Mouse (Mus musculus): Measurements from ENCODE around the gene Pknox2.
A peak's percentile ranks its signal among the peaks of the same experiment; 100 is the strongest.

Gene Pknox2

DNA sequence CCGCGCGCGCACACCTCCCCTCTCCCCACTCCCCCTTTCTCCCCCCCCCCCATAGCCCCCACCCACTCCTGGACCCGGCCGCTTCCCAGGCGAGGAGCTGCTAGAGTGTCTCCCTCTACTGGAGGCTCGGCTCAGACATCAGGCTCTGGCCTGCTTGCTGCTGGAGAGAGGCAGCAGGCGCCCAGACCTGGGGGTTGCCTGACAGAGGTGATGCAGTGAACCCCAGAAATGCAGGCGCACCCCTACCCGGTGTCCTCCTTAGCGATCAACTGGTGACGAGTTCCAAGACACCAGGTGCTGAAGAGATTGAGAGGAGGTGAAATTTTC is at the start of gene Pknox2:
Gene Pknox2 (minus strand): TSS at position 49 of the 327 bp plus-strand sequence.
- peak; percentile 67 to 87 for DNase-seq (ENCODE audit: inconsistent age in 2 of 2, low spot score in 1 of 2)

DNA sequence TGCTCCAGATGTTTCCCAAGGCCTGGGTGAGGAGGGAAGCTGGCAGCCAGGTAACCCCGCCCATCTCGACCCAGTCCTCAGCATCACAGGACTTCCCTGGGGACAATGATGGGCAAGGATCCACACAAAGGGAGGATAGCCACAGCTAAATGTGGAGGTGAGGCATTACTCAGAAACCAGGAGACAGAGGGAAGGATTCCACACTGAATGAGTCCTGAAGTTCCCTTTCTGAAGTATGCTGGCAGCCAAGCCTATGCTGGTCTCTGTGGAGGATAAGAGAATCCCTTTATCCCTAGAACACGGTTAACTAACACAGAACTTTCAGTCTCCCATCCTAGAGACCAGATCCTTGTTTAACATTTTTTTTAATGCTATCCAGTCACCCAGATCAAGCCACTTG is 40.8 kb upstream of the Pknox2 start:
- no peak for DNase-seq (ENCODE audit: inconsistent age in 2 of 2, low spot score in 1 of 2)

- no peak for DNase-seq (ENCODE audit: inconsistent age in 2 of 2, low spot score in 1 of 2)
Measured at GRCm38 (mm10) chr9:37187407-37187806, 40.2 kb upstream of the Pknox2 start.

GRCm38 (mm10) chr9:37183176-37183575 is 36.0 kb upstream of the Pknox2 start:
- peak in 1 of 2 experiments; percentile 29 for DNase-seq (ENCODE audit: inconsistent age in 2 of 2, low spot score in 1 of 2)

DNA sequence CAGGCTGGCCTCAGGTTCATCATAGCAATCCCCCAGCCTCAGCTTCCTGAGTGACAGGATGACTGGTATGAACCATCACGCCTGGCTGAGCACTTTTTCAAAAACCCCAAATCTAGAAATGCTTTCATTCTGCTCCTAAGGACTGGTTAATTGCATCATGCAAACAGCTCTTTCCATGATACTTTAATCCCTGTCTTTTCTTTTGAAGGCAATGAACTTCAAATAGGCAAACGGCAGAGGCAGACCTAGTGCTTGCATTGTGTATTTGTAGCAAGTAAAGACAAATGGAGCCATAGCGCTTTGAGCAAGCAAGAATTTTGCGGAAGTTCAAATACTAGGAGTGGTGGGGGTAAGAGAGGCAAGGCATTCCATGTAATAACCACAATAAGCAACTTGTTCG is 34.4 kb upstream of the Pknox2 start:
- no peak for DNase-seq (ENCODE audit: inconsistent age in 2 of 2, low spot score in 1 of 2)

GRCm38 (mm10) chr9:37179596-37179995 is 32.4 kb upstream of the Pknox2 start:
- DNase-seq (ENCODE audit: inconsistent age in 2 of 2, low spot score in 1 of 2): no peak

- DNase-seq (ENCODE audit: inconsistent age in 2 of 2, low spot score in 1 of 2): no peak
Measured at GRCm38 (mm10) chr9:37178911-37179310, 31.7 kb upstream of the Pknox2 start.

DNA sequence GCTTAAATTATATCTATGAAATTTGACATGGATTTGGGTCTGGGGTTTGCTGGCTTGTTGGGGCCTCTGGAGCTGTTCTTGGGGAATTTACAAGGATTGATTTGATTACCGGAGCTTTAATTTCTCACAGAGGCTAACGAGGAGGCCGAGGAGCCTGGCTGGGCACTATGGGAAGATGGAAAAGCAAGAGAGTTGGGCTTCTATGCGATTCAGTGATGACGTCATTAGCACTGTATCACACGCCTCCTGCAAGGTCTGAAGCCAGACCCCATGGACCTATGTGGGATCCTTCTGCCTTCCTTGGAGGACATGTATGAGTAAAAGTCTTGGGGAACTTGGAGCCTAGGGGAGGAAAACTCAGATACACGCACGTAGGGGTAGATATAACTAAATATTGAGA is 30.3 kb upstream of the Pknox2 start:
- no peak for DNase-seq (ENCODE audit: inconsistent age in 2 of 2, low spot score in 1 of 2)

DNA sequence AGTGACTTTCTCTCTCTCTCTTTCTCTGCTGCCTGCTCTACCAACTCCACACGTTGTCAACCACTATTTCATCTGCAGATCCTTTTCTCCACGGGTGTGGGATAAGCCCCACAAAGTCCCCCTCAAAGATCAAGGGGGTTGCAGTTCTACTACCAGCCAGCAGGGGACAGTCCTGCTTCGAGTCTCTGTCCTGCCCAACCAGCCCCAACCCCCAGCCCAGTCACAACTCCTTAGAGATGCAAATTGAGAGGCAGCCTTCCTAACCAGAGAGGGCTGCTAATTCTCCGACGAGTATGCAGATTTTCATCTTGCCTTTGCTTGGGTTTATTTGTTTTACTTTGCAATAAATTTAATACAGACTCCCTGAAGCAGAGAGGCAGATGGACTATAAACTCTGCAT is 29.9 kb upstream of the Pknox2 start:
- peak; percentile 34 to 80 for DNase-seq (ENCODE audit: inconsistent age in 2 of 2, low spot score in 1 of 2)

DNA sequence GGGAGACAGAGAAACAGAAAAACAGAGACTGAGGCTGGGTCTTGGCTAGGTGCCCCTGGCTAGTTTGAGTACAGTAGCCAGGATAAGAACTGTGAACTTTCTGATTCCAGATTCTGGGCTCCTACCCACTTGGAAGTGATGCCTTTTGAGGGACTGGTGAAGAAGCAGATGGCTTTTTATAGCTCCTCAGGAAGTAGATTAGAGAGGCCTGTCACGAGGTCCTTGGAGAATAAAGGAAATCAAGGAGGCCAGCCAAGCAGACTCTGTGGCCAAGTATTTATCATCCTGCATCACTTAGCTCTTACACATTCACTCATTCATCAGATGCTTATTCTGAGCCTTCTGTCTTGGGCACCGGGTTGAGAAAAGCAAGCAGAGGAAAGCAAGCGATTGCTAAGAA is 28.8 kb upstream of the Pknox2 start:
- no peak for DNase-seq (ENCODE audit: inconsistent age in 2 of 2, low spot score in 1 of 2)

DNA sequence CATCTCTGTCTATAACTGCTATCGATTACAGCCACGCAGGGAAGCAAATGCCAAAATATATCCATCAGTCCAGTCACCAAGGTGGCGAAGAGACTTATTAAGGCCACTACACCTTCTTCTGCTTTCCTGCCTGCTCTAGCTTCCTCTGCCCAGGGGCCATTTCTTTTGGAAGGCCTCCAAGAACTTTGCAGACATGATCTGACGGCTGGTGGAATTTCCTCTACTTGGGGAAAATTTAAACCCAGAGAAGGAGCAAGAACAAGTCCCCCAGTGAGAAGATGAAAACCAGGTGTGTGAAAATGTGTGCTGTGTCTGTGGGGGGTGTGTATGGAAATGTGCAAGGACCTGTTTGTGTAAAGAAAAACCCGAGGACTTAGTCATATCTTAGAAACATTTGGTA is 26.2 kb upstream of the Pknox2 start:
- no peak for DNase-seq (ENCODE audit: inconsistent age in 2 of 2, low spot score in 1 of 2)

- no peak for DNase-seq (ENCODE audit: inconsistent age in 2 of 2, low spot score in 1 of 2)
Measured at GRCm38 (mm10) chr9:37166899-37167298, 19.7 kb upstream of the Pknox2 start.

DNA sequence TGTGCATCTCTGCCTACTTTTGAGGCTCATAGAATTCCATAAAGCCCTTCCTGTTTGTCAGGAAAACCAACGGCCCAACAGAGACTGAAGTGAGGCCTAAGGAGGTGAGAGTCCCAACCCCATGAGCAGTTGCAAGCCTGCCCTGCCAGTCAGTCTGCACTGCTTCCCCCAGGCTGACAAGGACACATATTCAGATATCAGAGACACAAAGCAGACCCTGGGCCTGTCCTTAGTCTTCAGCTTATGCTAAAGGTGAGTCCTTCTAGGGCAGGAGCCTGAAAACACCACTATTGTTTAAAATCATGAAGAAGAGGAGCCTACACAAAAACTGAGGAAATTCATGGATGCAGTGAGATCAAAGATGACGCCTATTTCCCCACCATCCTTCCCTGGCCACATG is 13.5 kb upstream of the Pknox2 start:
- DNase-seq (ENCODE audit: inconsistent age in 2 of 2, low spot score in 1 of 2): no peak

GRCm38 (mm10) chr9:37147886-37148285 is 679 bp upstream of the Pknox2 start:
- DNase-seq (ENCODE audit: inconsistent age in 2 of 2, low spot score in 1 of 2): no peak

- peak; percentile 78 to 91 for DNase-seq (ENCODE audit: inconsistent age in 2 of 2, low spot score in 1 of 2)
Measured at GRCm38 (mm10) chr9:37146603-37147358, 426 bp downstream of the Pknox2 start.

GRCm38 (mm10) chr9:37146353-37146602 is 929 bp downstream of the Pknox2 start:
- peak in 1 of 2 experiments; percentile 69 for DNase-seq (ENCODE audit: inconsistent age in 2 of 2, low spot score in 1 of 2)

GRCm38 (mm10) chr9:37145616-37146352 is 1.4 kb downstream of the Pknox2 start:
- peak; percentile 33 to 78 for DNase-seq (ENCODE audit: inconsistent age in 2 of 2, low spot score in 1 of 2)

- peak; percentile 42 to 73 for DNase-seq (ENCODE audit: inconsistent age in 2 of 2, low spot score in 1 of 2)
Measured at GRCm38 (mm10) chr9:37145151-37145615, 2.0 kb downstream of the Pknox2 start.

- no peak for DNase-seq (ENCODE audit: inconsistent age in 2 of 2, low spot score in 1 of 2)
Measured at GRCm38 (mm10) chr9:37144696-37145095, 2.5 kb downstream of the Pknox2 start.

- DNase-seq (ENCODE audit: inconsistent age in 2 of 2, low spot score in 1 of 2): peak in 1 of 2 experiments; percentile 31
Measured at GRCm38 (mm10) chr9:37144251-37144650, 3.0 kb downstream of the Pknox2 start.

GRCm38 (mm10) chr9:37143046-37143931 is 3.9 kb downstream of the Pknox2 start:
- no peak for DNase-seq (ENCODE audit: inconsistent age in 2 of 2, low spot score in 1 of 2)

- no peak for DNase-seq (ENCODE audit: inconsistent age in 2 of 2, low spot score in 1 of 2)
Measured at GRCm38 (mm10) chr9:37142107-37142506, 5.1 kb downstream of the Pknox2 start.
